Mouse (Mus musculus) limb, embryonic 15.5 days (tissue): ENCODE data around the gene Carmil1. TPM values are rescaled to one million over a fixed set of nuclear protein-coding genes. Genes with fewer than 3 reads are reported as not detected.
A peak's percentile ranks its signal among the peaks of the same experiment; 100 is the strongest.
"Not testable (repeated sequence)": the region's sequence is repeated elsewhere in the genome, so short reads cannot be mapped to it uniquely, and the experiment has no call there.

Source experiments
- ATAC-seq: fragments of 200-750 bp; cut with Nextera tagmentation; 2 replicates; pipeline ENCODE4 v1.8.0; 2017; ENCODE audit warnings: low read depth, moderate TSS enrichment; ENCODE audit not compliant: insufficient number of reproducible peaks, low FRiP score, low TSS enrichment
- H3K27ac ChIP-seq: fragments of 300-500 bp; sonication (generic); 2 replicates; pipeline ENCODE4 v1.5.1; 2015; ENCODE audit warnings: moderate library complexity, mild to moderate bottlenecking, inconsistent platforms
- H3K27me3 ChIP-seq: fragments of 300-500 bp; sonication (generic); 2 replicates; pipeline ENCODE4 v1.6.1; 2015; ENCODE audit warnings: inconsistent platforms
- H3K36me3 ChIP-seq: fragments of 300-500 bp; sonication (generic); 2 replicates; pipeline ENCODE4 v1.6.1; 2015; ENCODE audit warnings: inconsistent platforms
- H3K4me1 ChIP-seq: fragments of 300-500 bp; sonication (generic); 2 replicates; pipeline ENCODE4 v1.6.1; 2015; ENCODE audit warnings: inconsistent platforms
- H3K4me2 ChIP-seq: fragments of 300-500 bp; sonication (generic); 2 replicates; pipeline ENCODE4 v1.6.1; 2015; ENCODE audit warnings: mild to moderate bottlenecking, inconsistent platforms
- H3K4me3 ChIP-seq: fragments of 300-500 bp; sonication (generic); 2 replicates; pipeline ENCODE4 v1.5.1; 2015; ENCODE audit warnings: mild to moderate bottlenecking, inconsistent platforms
- H3K9ac ChIP-seq: fragments of 300-500 bp; sonication (generic); 2 replicates; pipeline ENCODE4 v1.6.1; 2015; ENCODE audit warnings: inconsistent platforms
- H3K9me3 ChIP-seq: fragments of 300-500 bp; sonication (generic); 2 replicates; pipeline ENCODE4 v1.6.1; 2016; ENCODE audit warnings: inconsistent platforms
- WGBS: fragments of 180-500 bp; shearing (Covaris S2); methylation state at CpG from one replicate; pipeline ENCODE4 v1.1.7; 2015; 5-methylcytosine and 5-hydroxymethylcytosine counted together
- polyA plus RNA-seq: library from polyadenylated mRNA; unstranded; fragments of >200 nt; fragmentation: Nextera tagmentation; extraction: Ambion mirVana; gene quantifications from 2 replicates; pipeline ENCODE4 v1.2.1, GENCODE M21; 2015

The Carmil1 gene
- polyA plus RNA-seq, 1 experiment from 2014 or later = 39.8 TPM

- no peak overlapping the region for H3K4me3 ChIP-seq
- no peak for ATAC-seq
- 36% methylated on average over 7 of the region's 7 CpGs for WGBS
- no peak overlapping the region for H3K4me2 ChIP-seq
- H3K27ac ChIP-seq = no peak overlapping the region
- H3K27me3 ChIP-seq = no peaks in the 10 kb centered on the region
- peaks cover 10% of the 10 kb centered on the region; the same call in 1 of the 2 replicates for H3K4me1 ChIP-seq
- no peaks in the 10 kb centered on the region for H3K9me3 ChIP-seq
- H3K36me3 ChIP-seq = peaks cover 11% of the 10 kb centered on the region; the same call in 1 of the 2 replicates
- H3K9ac ChIP-seq = no peak overlapping the region
These were observed 172.3 kb downstream of the Carmil1 start for GRCm38 (mm10) chr13:24108282-24108681.

DNA sequence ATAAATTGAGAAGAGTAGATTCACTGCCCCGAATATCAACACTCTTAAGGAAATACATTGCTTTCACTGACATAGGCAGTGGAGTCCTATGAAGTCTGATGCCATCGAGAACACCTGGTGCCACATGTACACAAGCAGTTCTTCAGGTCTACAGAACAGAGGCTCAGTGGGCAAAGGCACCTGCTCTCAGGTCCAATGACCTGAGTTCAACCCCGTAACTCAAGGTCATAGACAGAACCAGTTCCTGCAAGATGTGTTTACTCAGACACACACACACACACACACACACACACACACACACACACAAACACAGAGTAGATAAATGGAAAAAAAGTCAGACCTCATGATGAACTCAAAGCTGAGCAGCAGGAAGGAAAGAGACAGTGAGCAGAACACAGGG lies 173.5 kb downstream of the Carmil1 start:
- Histone ChIP-seq H3K9me3 (no peaks in the 10 kb centered on the region), H3K4me3 (no peak overlapping the region), H3K9ac (no peak overlapping the region), H3K36me3 (peaks cover 11% of the 10 kb centered on the region; the same call in 1 of the 2 replicates), H3K27me3 (no peaks in the 10 kb centered on the region), H3K4me2 (no peak overlapping the region), H3K27ac (no peak overlapping the region), H3K4me1 (peaks cover 10% of the 10 kb centered on the region; the same call in 1 of the 2 replicates)
- 93% methylated on average over 3 of the region's 3 CpGs for WGBS
- ATAC-seq = no peak

DNA sequence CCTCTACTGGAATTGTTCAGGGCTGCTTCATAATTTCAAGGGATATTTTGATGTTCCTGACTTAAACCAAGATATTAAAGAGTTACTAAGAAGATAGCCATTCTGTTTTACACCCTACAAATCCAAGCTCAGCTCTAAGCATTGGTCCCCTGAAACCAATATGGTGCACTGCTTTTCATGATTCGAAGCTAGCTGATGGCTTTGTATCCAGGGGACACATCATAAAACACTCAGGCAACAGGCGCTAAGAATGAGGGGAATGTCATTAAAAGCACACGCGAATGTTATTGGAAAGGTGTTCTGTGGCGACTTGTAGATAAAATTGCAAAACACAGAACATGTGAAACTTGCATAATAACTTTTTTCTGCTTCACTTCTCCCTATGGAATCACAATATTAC lies 174.8 kb downstream of the Carmil1 start:
- Histone ChIP-seq H3K4me2 (no peak overlapping the region), H3K9ac (no peak overlapping the region), H3K27me3 (no peaks in the 10 kb centered on the region), H3K36me3 (0 out of 2 replicates have a peak, but pooled peaks cover 7% of the 10 kb centered on the region), H3K9me3 (no peaks in the 10 kb centered on the region), H3K4me1 (peaks cover 12% of the 10 kb centered on the region; the same call in 1 of the 2 replicates), H3K4me3 (no peak overlapping the region), H3K27ac (no peak overlapping the region)
- WGBS = 27% methylated on average over 5 of the region's 5 CpGs
- no peak for ATAC-seq

DNA sequence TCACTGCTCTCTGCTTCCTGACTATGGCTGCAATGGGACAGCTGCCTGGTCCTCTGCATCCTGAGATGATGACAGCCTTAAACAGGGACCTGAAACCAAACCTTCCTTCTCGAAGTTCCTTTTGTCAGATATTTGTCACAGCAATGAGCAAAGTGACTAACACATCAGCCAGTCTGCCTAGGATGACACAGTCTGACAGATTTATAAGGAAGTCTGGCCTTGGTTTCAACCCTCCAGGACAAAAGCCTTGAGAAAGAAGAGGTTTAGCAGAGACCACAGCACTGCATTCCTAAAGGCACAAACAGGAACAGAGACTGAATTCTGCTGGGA lies 175.3 kb downstream of the Carmil1 start:
- no peak for ATAC-seq
- no peak overlapping the region for H3K4me3 ChIP-seq
- H3K4me2 ChIP-seq = no peak overlapping the region
- H3K27me3 ChIP-seq = no peaks in the 10 kb centered on the region
- H3K27ac ChIP-seq = 0 out of 2 replicates have a peak overlapping the region, but pooled peaks have one; percentile 13
- no peak overlapping the region for H3K9ac ChIP-seq
- 0 out of 2 replicates have a peak, but pooled peaks cover 7% of the 10 kb centered on the region for H3K36me3 ChIP-seq
- H3K4me1 ChIP-seq = peaks cover 12% of the 10 kb centered on the region; the same call in 1 of the 2 replicates
- whole genome bisulfite sequencing = 39% methylated on average over 1 of the region's 1 CpGs
- H3K9me3 ChIP-seq = no peaks in the 10 kb centered on the region

- not testable (repeated sequence) for H3K27ac ChIP-seq, H3K36me3 ChIP-seq, ATAC-seq, H3K4me2 ChIP-seq, H3K27me3 ChIP-seq, H3K9me3 ChIP-seq, H3K4me3 ChIP-seq, H3K9ac ChIP-seq
- WGBS = 57% methylated on average over 9 of the region's 9 CpGs
- peaks cover 12% of the 10 kb centered on the region; the same call in 1 of the 2 replicates for H3K4me1 ChIP-seq
These were observed 175.8 kb downstream of the Carmil1 start for GRCm38 (mm10) chr13:24104611-24105339.

DNA sequence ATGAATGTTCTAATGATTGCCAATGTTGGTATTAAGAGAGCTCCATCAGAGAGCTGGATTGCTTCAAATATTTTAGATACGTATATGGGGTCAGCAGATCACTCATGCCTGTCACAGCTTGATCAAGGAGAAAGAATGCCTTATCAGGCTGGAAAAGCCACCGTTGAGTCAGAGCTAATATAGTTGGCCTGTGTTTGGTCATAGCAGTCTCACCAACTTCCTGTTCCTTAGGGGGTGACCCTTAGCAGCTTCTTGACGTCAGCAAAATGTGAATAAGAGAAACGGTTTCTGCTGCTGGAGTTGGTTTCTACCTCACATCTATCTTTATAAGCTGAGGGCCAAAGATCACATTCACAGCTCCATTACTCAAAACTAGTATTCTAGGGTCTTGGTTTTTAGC lies 176.6 kb downstream of the Carmil1 start:
- 0 out of 2 replicates have a peak, but pooled peaks cover 6% of the 10 kb centered on the region for H3K36me3 ChIP-seq
- H3K4me1 ChIP-seq = peaks cover 12% of the 10 kb centered on the region; the same call in 1 of the 2 replicates
- no peak overlapping the region for H3K4me3 ChIP-seq
- 51% methylated on average over 4 of the region's 4 CpGs for whole genome bisulfite sequencing
- H3K4me2 ChIP-seq = no peak overlapping the region
- ATAC-seq = no peak
- H3K27ac ChIP-seq = no peak overlapping the region
- H3K9ac ChIP-seq = no peak overlapping the region
- no peaks in the 10 kb centered on the region for H3K27me3 ChIP-seq
- no peaks in the 10 kb centered on the region for H3K9me3 ChIP-seq

DNA sequence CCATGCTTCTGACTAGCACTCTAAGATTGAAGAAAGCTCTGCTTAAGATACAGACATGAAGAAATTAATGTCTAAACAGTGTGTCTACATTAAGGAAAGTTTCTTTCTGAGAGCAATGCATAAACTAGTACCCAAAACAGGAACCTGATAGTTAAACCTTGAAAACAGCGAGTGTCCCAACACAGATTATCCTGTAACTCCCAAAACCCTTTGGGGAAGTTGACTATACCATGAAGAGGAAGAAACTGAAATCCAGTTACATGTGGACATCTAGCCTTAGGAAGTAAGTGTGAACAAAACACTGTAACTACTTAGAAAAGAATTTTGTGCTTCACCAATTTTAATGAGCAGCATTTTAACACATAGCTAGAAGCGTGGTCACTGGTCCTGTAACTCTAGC lies 177.4 kb downstream of the Carmil1 start:
- Histone ChIP-seq H3K27me3 (no peaks in the 10 kb centered on the region), H3K4me2 (no peak overlapping the region), H3K4me3 (no peak overlapping the region), H3K9ac (no peak overlapping the region), H3K27ac (no peak overlapping the region), H3K4me1 (peaks cover 12% of the 10 kb centered on the region; the same call in 1 of the 2 replicates), H3K36me3 (0 out of 2 replicates have a peak, but pooled peaks cover 3% of the 10 kb centered on the region), H3K9me3 (no peaks in the 10 kb centered on the region)
- WGBS = 79% methylated on average over 2 of the region's 2 CpGs
- ATAC-seq = no peak

GRCm38 (mm10) chr13:24102256-24102655 lies 178.3 kb downstream of the Carmil1 start:
- 0 out of 2 replicates have a peak, but pooled peaks cover 3% of the 10 kb centered on the region for H3K36me3 ChIP-seq
- ATAC-seq = no peak
- 60% methylated on average over 4 of the region's 4 CpGs for WGBS

DNA sequence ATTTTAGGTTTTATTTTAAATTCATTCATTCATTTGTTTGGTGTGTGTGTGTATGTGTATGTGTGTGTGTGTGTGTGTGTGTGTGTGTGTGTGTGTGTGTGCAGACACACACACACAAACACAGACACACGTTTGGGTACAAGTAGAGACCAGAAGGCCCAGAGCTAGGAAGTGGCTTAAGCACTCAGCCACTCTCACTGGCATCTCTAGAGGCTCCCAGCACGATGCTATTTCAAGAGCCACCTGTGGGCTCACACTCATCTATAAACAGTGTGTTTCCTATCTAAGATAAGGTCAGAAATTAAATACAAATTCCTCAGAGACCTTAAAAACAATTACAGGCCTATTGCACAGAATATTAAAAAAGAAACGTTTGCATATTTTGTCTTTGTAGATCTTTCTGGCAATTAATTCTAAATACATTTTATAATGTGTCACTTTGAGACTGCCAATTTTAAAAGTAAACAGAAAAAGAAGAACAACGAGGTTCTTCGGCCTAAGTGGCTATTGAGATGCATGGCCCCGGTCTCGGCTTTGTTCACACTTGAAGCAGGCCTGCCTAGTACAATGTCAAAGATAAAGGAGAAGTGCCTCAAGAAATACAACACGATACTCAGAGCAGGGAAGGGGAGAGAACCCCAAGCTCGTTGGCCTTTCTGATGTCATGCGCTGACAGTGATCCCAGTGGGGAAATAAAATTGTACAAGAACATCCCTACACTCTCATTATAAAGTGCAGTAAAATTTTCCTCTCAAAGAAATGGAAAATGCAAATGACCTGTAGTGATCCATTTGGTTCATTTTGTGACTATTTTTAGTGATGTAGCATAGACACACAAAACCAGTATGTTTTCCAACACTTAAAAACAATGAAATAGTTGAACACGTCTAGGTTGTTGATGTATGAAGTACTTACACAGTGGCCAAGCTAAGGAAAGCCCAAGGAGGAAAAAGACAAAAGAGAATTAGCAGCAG lies 179.2 kb downstream of the Carmil1 start:
- Histone ChIP-seq H3K9ac (no peak overlapping the region), H3K4me1 (peaks cover 12% of the 10 kb centered on the region; the same call in 1 of the 2 replicates), H3K9me3 (no peaks in the 10 kb centered on the region), H3K4me2 (no peak overlapping the region), H3K27me3 (no peaks in the 10 kb centered on the region), H3K36me3 (no peaks in the 10 kb centered on the region), H3K27ac (no peak overlapping the region), H3K4me3 (no peak overlapping the region)
- WGBS = 66% methylated on average over 11 of the region's 11 CpGs
- no peak for ATAC-seq

More at GRCm38 (mm10) chr13:24102256-24102655, 178.3 kb downstream of the Carmil1 start:
- H3K4me3 ChIP-seq = no peak overlapping the region
- H3K9ac ChIP-seq = no peak overlapping the region
- peaks cover 12% of the 10 kb centered on the region; the same call in 1 of the 2 replicates for H3K4me1 ChIP-seq
- no peaks in the 10 kb centered on the region for H3K9me3 ChIP-seq
- no peak overlapping the region for H3K27ac ChIP-seq
- no peak overlapping the region for H3K4me2 ChIP-seq
- no peaks in the 10 kb centered on the region for H3K27me3 ChIP-seq

DNA sequence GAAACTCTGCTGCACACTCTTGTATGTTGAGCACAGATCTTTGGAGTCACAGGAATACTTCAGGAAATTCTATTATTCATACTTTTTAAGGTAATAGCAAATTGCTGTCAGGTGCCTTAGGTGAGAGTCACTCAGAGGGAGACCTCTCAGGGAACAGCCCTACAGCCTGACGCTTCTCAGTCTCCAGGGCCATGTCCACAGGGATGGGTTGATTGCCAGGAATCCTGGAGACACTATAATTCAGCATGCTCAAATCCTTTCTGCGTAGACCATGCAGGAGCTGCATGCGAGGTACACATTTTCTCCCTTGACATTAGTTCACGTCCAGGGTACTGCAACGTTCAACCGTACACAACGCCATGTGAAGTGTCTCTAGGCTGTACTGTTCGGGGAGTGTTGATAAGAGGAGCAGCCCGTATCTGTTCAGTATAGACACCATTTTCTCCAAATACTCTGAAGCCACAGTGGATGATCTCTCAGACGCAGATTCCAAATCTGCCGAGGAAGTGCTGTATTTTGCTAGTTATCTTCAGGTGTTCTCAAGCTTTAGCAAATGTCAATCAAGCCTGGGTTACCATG lies 180.0 kb downstream of the Carmil1 start:
- ATAC-seq = no peak
- Histone ChIP-seq H3K9me3 (no peaks in the 10 kb centered on the region), H3K4me1 (peaks cover 9% of the 10 kb centered on the region; the same call in 1 of the 2 replicates), H3K4me2 (no peak overlapping the region), H3K27me3 (no peaks in the 10 kb centered on the region), H3K36me3 (0 out of 2 replicates have a peak, but pooled peaks cover 2% of the 10 kb centered on the region), H3K9ac (no peak overlapping the region), H3K27ac (no peak overlapping the region), H3K4me3 (no peak overlapping the region)
- 92% methylated on average over 11 of the region's 11 CpGs for WGBS

DNA sequence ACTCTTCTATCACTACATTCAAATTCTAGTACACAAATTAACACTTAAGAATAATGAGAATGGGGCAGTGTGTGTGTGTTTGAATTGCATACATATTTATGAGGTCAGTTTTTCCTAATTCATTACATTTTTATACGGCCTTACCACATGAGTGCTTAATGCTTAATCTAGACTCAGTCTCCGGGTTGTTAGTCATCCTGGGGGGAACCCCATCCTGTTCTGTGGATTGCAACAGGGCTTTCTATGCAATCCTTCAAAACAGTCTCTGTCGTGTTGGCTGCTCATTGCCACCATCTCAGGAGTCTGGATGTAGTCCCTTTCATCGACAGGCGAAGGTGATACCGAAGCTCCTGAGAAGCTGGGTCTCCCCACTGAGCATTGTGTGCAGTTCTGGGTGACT lies 184.0 kb downstream of the Carmil1 start:
- 84% methylated on average over 6 of the region's 6 CpGs for WGBS
- H3K4me2 ChIP-seq = no peak overlapping the region
- H3K9ac ChIP-seq = no peak overlapping the region
- no peak overlapping the region for H3K4me3 ChIP-seq
- no peak overlapping the region for H3K27ac ChIP-seq
- peaks cover 13% of the 10 kb centered on the region; the same call in 1 of the 2 replicates for H3K36me3 ChIP-seq
- no peaks in the 10 kb centered on the region for H3K9me3 ChIP-seq
- no peaks in the 10 kb centered on the region for H3K27me3 ChIP-seq
- H3K4me1 ChIP-seq = 0 out of 2 replicates have a peak, but pooled peaks cover 2% of the 10 kb centered on the region
- ATAC-seq = no peak
